Mouse (Mus musculus) adrenal gland, postnatal 36 days (tissue): ENCODE results near the gene Ldhb. TPM values are rescaled to one million over a fixed set of nuclear protein-coding genes. Genes with fewer than 3 reads are reported as not detected.
"Not testable (repeated sequence)": the region's sequence is repeated elsewhere in the genome, so short reads cannot be mapped to it uniquely, and the experiment has no call there.

Experiments
- DNase-seq, 2 experiments: peaks; one replicate each; pipeline ENCODE4 v3.0.0; 2021; ENCODE audit warnings: mixed read lengths in 1 of 2
- long read RNA-seq, 2 experiments: library from polyadenylated mRNA; stranded (forward); transcript quantifications; one replicate each; pipeline ENCODE4 v2.0.0; 2021; ENCODE audit warnings: borderline sequencing depth in 2 of 2
- total RNA-seq, 2 experiments: library from RNA; stranded (reverse); gene quantifications; 2 replicates each; pipeline ENCODE4 v1.2.3; 2021

The Ldhb gene
- 100 to 1,000 TPM; 184 to 196 TPM for total RNA-seq
- long read RNA-seq, experiment 1, transcript Ldhb-201 (8 exons, 1,304 nt): major isoform, 267 of 291 reads
- long read RNA-seq, experiment 1, partial matches to known transcripts: 17 of 291 reads
- long read RNA-seq, experiment 1, other reads (novel, unspliced or antisense): 7 of 291 reads
- long read RNA-seq, experiment 2, transcript Ldhb-201 (8 exons, 1,304 nt): major isoform, 112 of 116 reads
- long read RNA-seq, experiment 2, partial matches to known transcripts: 1 of 116 reads
- long read RNA-seq, experiment 2, other reads (novel, unspliced or antisense): 3 of 116 reads

GRCm38 (mm10) chr6:142507785-142508162, at the start of gene Ldhb:
Ldhb (minus strand) TSS chr6:142507957.
- DNase-seq: peak; percentile 88 to 90

GRCm38 (mm10) chr6:142555988-142556387, 48.2 kb upstream of the Ldhb start:
- no peak for DNase-seq

GRCm38 (mm10) chr6:142551482-142551881, 43.7 kb upstream of the Ldhb start:
- peak; percentile 38 to 44 for DNase-seq

- no peak for DNase-seq
Observed at GRCm38 (mm10) chr6:142550871-142551270, 43.1 kb upstream of the Ldhb start.

- no peak for DNase-seq
Observed at GRCm38 (mm10) chr6:142548377-142548776, 40.6 kb upstream of the Ldhb start.

GRCm38 (mm10) chr6:142545132-142545531, 37.4 kb upstream of the Ldhb start:
- DNase-seq: no peak

- no peak for DNase-seq
Observed at GRCm38 (mm10) chr6:142543648-142544047, 35.9 kb upstream of the Ldhb start.

- DNase-seq: no peak
Observed at GRCm38 (mm10) chr6:142542800-142543175, 35.0 kb upstream of the Ldhb start.

- no peak for DNase-seq
Observed at GRCm38 (mm10) chr6:142542082-142542799, 34.5 kb upstream of the Ldhb start.

- no peak for DNase-seq
Observed at GRCm38 (mm10) chr6:142540561-142541160, 32.9 kb upstream of the Ldhb start.

- peak in 1 of 2 experiments; percentile 6 for DNase-seq
Observed at GRCm38 (mm10) chr6:142540131-142540530, 32.4 kb upstream of the Ldhb start.

GRCm38 (mm10) chr6:142538503-142538902, 30.7 kb upstream of the Ldhb start:
- DNase-seq: peak; percentile 55 to 68

GRCm38 (mm10) chr6:142533412-142533811, 25.7 kb upstream of the Ldhb start:
- DNase-seq: no peak

GRCm38 (mm10) chr6:142532686-142533085, 24.9 kb upstream of the Ldhb start:
- no peak for DNase-seq

- no peak for DNase-seq
Observed at GRCm38 (mm10) chr6:142532141-142532540, 24.4 kb upstream of the Ldhb start.

GRCm38 (mm10) chr6:142530378-142530777, 22.6 kb upstream of the Ldhb start:
- DNase-seq: no peak

GRCm38 (mm10) chr6:142529680-142530079, 21.9 kb upstream of the Ldhb start:
- DNase-seq: no peak

- no peak for DNase-seq
Observed at GRCm38 (mm10) chr6:142527931-142528562, 20.3 kb upstream of the Ldhb start.

GRCm38 (mm10) chr6:142524635-142525308, 17.0 kb upstream of the Ldhb start:
- peak; percentile 71 to 76 for DNase-seq

GRCm38 (mm10) chr6:142521591-142522110, 13.9 kb upstream of the Ldhb start:
- no peak for DNase-seq

- DNase-seq: no peak
Observed at GRCm38 (mm10) chr6:142519110-142519509, 11.4 kb upstream of the Ldhb start.

GRCm38 (mm10) chr6:142515379-142515778, 7.6 kb upstream of the Ldhb start:
- not testable (repeated sequence) for DNase-seq
